Mouse (Mus musculus): ENCODE data around the gene Ttpal. TPM values are rescaled to one million over a fixed set of nuclear protein-coding genes. Genes with fewer than 3 reads are reported as not detected.

The Ttpal gene
- polyA plus RNA-seq, 1 experiment from 2014 or later, result 27.5 TPM

DNA sequence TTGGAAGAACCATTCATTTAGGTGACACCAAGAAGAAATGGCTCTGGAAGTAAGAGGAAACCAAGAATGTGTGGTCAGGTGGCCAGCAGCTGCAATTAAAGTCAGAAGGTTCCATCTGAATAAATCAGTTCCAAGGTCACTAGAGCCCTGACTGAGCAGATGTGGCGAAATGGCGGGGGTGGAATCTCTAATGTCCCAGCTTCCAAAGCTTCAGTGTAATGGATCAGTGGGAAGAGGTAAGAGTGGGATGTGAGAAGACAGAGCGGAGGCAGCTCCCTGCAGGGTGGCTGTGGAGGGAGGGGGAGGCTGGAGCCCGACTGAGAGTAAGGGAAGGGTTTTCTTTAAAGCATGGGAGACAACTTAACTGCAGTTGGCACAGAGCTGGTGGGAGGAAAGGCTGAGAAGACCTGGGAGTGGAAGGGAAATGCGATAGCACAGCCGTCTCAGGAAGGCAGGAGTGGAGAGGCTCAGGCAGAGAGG, 59.3 kb downstream of the Ttpal start:
- peaks cover 41% of the 10 kb centered on the region for H3K4me1 ChIP-seq
- no peak overlapping the region; the same call in 1 of the 2 replicates for H3K27ac ChIP-seq
- H3K36me3 ChIP-seq, result peaks cover 9% of the 10 kb centered on the region
- no peak overlapping the region for H3K4me3 ChIP-seq
- WGBS, result 62% methylated on average over 6 of the region's 6 CpGs
- H3K9me3 ChIP-seq, result no peaks in the 10 kb centered on the region
- no peaks in the 10 kb centered on the region for H3K27me3 ChIP-seq (ENCODE audit: insufficient read depth, poor library complexity, severe bottlenecking)
- DNase-seq (ENCODE audit: low spot score), result no peak

DNA sequence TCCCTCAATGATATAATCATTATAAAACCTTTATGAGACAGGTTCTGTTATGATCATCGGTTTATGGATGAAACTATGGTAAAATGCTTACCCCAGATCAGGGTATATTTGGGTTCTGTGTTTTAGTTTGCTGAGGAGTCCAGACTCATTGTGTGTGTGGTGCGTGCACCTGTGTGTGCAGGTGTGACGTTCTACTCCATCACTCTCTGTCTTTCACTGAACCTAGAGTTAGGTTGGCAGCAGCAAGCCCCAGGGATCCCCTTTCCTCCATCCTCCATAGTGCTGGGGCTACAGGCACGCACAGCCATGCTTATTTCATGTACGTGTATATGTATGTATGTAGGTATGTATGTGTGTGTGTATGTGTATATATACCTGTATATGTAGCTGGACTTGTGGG, 60.0 kb downstream of the Ttpal start:
- Histone ChIP-seq H3K36me3 (peaks cover 9% of the 10 kb centered on the region), H3K4me3 (no peak overlapping the region), H3K27ac (no peak overlapping the region; the same call in 1 of the 2 replicates), H3K9me3 (no peaks in the 10 kb centered on the region), H3K4me1 (peaks cover 41% of the 10 kb centered on the region), H3K27me3 (ENCODE audit: insufficient read depth, poor library complexity, severe bottlenecking) (no peaks in the 10 kb centered on the region)
- DNase-seq (ENCODE audit: low spot score), result no peak
- WGBS, result 93% methylated on average over 5 of the region's 5 CpGs

DNA sequence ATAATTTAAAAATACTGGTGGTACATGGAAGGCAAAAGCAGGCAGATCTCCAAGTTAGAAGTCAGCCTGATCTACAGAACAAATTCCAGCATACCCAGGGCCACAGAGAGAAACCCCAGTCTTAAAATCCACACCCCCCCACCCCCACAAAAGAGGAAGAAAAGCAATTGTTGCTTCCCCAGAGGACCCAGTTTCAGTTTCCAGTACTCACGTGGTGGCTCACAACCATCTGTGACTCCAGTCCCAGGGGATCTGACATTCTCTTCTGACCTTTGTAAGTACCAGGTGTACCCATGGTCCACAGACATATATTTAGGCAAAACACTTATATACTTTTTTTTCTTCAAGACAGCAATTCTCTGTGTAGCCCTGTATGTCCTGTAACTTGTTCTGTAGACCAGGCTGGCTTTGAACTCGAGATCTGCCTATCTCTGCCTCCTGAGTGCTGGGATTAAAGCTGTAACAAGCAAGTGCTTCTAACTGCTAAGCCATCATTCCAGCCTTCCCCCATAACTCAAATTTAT, 60.6 kb downstream of the Ttpal start:
- no peak overlapping the region for H3K27ac ChIP-seq
- no peak for DNase-seq (ENCODE audit: low spot score)
- H3K27me3 ChIP-seq (ENCODE audit: insufficient read depth, poor library complexity, severe bottlenecking), result no peaks in the 10 kb centered on the region
- peaks cover 9% of the 10 kb centered on the region for H3K36me3 ChIP-seq
- no peak overlapping the region for H3K4me3 ChIP-seq
- WGBS, result 77% methylated on average over 2 of the region's 2 CpGs
- H3K9me3 ChIP-seq, result no peaks in the 10 kb centered on the region
- H3K4me1 ChIP-seq, result peaks cover 41% of the 10 kb centered on the region

DNA sequence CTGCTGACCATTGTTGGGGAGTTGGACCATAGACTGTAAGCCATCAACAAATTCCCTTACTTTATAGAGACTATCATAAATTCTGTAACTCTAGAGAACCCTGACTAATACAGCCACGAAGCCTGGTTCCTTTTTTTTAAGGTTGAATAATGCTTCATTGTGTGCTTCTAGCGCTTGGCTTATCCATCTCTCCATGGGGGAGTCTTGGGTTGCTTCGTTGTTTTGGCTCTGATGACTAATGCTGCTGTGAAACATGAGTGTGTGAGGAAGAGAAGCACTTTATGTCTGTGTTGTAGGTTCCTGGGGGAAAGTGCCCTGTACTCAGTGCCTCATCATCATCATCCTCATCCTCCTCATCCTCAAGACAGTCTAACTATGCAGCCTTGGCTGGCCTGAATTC, 61.8 kb downstream of the Ttpal start:
- WGBS, result 77% methylated on average over 3 of the region's 3 CpGs
- H3K27ac ChIP-seq, result no peak overlapping the region
- peaks cover 9% of the 10 kb centered on the region for H3K36me3 ChIP-seq
- no peak for DNase-seq (ENCODE audit: low spot score)
- no peaks in the 10 kb centered on the region for H3K27me3 ChIP-seq (ENCODE audit: insufficient read depth, poor library complexity, severe bottlenecking)
- no peaks in the 10 kb centered on the region for H3K9me3 ChIP-seq
- H3K4me3 ChIP-seq, result no peak overlapping the region
- peaks cover 41% of the 10 kb centered on the region for H3K4me1 ChIP-seq

DNA sequence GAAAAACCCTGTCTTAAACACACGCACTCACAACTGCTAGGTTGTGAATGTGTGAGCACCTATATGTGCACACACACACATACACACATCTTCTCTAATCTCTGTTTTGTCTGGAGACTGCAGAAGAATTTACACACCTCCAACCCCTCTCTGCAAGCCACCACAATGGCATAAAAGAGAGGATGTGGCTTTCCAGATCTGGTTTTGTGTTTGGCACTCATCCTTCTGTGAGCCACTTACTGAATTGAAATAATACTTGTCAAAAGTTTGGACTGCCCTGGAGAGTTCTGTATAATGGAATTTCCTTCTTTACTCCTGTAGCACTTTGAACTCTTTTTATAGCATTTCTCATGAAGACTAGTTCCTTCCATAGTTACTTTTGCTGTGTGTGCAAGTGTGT, 64.9 kb downstream of the Ttpal start:
- Histone ChIP-seq H3K36me3 (peaks cover 9% of the 10 kb centered on the region), H3K27me3 (ENCODE audit: insufficient read depth, poor library complexity, severe bottlenecking) (no peaks in the 10 kb centered on the region), H3K9me3 (no peaks in the 10 kb centered on the region), H3K4me3 (no peak overlapping the region), H3K27ac (no peak overlapping the region), H3K4me1 (peaks cover 20% of the 10 kb centered on the region; the same call in 1 of the 2 replicates)
- no peak for DNase-seq (ENCODE audit: low spot score)
- WGBS, result 87% methylated on average over 1 of the region's 1 CpGs

Other genes starting within 250 kb of the Ttpal start
- 32.5 and 43.7 TPM in 2 replicates for gene Jph2, start 204.3 kb upstream of the Ttpal start, polyA plus RNA-seq (2016; fragmentation: Nextera tagmentation; extraction: Ambion mirVana)
- gene Oser1, start 177.6 kb upstream of the Ttpal start, polyA plus RNA-seq (2016; fragmentation: Nextera tagmentation; extraction: Ambion mirVana), result 65.0 and 74.3 TPM in 2 replicates
- gene Gdap1l1, start 163.8 kb upstream of the Ttpal start, polyA plus RNA-seq (2016; fragmentation: Nextera tagmentation; extraction: Ambion mirVana), result 0.21 and 1.1 TPM in 2 replicates
- gene Fitm2, start 129.7 kb upstream of the Ttpal start, polyA plus RNA-seq (2016; fragmentation: Nextera tagmentation; extraction: Ambion mirVana), result 13.0 and 19.2 TPM in 2 replicates
- 0.20 TPM in 1 of 2 replicates, not detected in the other for gene R3hdml, start 110.0 kb upstream of the Ttpal start, polyA plus RNA-seq (2016; fragmentation: Nextera tagmentation; extraction: Ambion mirVana)
- 0.02 and 4.4 TPM in 2 replicates for gene Hnf4a, start 95.5 kb upstream of the Ttpal start, polyA plus RNA-seq (2016; fragmentation: Nextera tagmentation; extraction: Ambion mirVana)
- 51.1 and 55.2 TPM in 2 replicates for gene Serinc3, start 42.8 kb downstream of the Ttpal start, polyA plus RNA-seq (2016; fragmentation: Nextera tagmentation; extraction: Ambion mirVana)
- 226 and 259 TPM in 2 replicates for gene Pkig, start 56.1 kb downstream of the Ttpal start, polyA plus RNA-seq (2016; fragmentation: Nextera tagmentation; extraction: Ambion mirVana)
- 5.1 and 8.2 TPM in 2 replicates for gene Ada, start 147.9 kb downstream of the Ttpal start, polyA plus RNA-seq (2016; fragmentation: Nextera tagmentation; extraction: Ambion mirVana)
- gene Ccn5, start 218.5 kb downstream of the Ttpal start, polyA plus RNA-seq (2016; fragmentation: Nextera tagmentation; extraction: Ambion mirVana), result 0.28 TPM in 1 of 2 replicates, not detected in the other